Mouse (Mus musculus): ENCODE data around the gene Plekhh1. TPM values are rescaled to one million over a fixed set of nuclear protein-coding genes. Genes with fewer than 3 reads are reported as not detected.

Plekhh1 gene
- polyA plus RNA-seq, 1 experiment from 2014 or later = 2.0 TPM

DNA sequence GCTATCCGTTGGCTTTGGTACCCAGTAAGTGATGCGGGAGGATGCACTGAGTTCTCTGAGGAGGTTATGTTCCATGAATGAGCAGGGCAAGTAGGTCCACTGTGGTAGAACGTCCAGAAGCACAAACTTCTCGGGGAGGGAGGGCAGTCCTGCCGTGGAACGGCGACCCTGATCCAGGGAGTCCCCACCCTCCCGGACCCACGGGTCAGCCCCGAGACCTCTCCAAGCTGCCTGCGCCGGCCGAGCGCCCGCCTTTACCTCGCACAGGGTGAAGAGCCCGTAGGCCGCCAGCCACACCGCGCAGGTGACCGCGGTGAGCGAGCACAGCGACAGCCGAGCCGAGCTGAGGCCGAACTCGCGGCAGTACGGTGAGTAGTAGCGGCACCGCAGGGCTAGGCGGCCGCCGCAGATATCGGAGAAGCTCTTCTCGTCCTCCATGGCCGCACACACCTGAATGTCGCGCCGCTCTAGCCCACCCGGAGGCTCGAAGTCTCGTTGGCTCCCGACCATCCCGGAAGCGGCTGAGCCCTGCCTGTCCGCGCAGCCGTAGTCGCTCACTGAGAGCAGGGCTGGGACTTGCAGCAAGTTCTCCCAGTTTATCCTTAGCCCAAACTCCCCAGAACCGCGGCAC lies 60.3 kb downstream of the Plekhh1 start, which contains the start of gene Pigh:
Gene Pigh, minus strand, starts transcription at position 470 of the 631 bp plus-strand sequence.
- Histone ChIP-seq H3K9ac (replicated peaks) (peak within 1 kb of the TSS; percentile 83), H3K4me3 (replicated peaks) (peak within 1 kb of the TSS; percentile 87), H3K4me2 (peak within 1 kb of the TSS; percentile 66), H3K9me3 (replicated peaks) (no peaks in the 10 kb centered on the region), H3K27me3 (replicated peaks) (no peaks in the 10 kb centered on the region), H3K4me1 (peaks cover 23% of the 10 kb centered on the region), H3K27ac (replicated peaks) (peak within 1 kb of the TSS; percentile 78), H3K36me3 (0 out of 2 replicates have a peak, but pooled peaks cover 3% of the 10 kb centered on the region)
- peak; percentile 99 for ATAC-seq (ENCODE audit: low FRiP score)
- WGBS = under 1% methylated on average over 53 of the region's 53 CpGs

GRCm38 (mm10) chr12:79092569-79092968 lies 63.6 kb downstream of the Plekhh1 start:
- no peak overlapping the region for H3K27ac ChIP-seq (replicated peaks)
- H3K27me3 ChIP-seq (replicated peaks) = no peaks in the 10 kb centered on the region
- no peaks in the 10 kb centered on the region for H3K9me3 ChIP-seq (replicated peaks)
- WGBS = 41% methylated on average over 4 of the region's 4 CpGs
- no peak for ATAC-seq (ENCODE audit: low FRiP score)
- no peaks in the 10 kb centered on the region for H3K36me3 ChIP-seq
- H3K9ac ChIP-seq (replicated peaks) = no peak overlapping the region
- H3K4me2 ChIP-seq = no peak overlapping the region
- peaks cover 13% of the 10 kb centered on the region for H3K4me1 ChIP-seq
- no peak overlapping the region for H3K4me3 ChIP-seq (replicated peaks)

DNA sequence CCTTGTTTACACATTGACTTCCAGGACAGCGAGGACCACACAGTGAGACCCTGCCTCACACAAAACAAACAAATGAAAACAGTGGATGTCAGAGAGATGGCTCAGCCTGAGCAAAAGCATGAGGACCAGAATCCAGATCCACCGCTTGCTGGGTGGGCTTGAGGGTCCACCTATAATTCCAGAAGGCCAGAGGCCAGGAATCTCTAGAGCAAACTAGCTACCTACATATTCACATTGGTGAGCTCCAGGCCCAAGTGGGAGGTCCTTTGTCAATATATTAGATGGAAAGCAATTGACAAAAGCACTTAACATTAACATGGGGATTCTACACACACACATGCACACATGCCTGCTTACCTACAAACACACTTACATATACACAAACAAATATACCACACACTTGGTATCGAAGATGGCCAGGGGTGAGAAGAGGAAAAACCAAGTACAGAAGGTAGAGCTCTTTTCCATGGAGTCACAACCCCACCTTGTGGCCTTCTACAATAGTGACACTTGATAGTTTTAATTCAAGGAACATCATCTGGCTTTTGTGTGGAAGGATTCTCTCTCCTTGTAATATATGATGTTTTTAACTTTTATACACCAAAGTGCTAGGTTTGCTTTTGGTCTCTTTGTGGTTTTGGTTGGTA lies 68.3 kb downstream of the Plekhh1 start:
- Histone ChIP-seq H3K27me3 (replicated peaks) (no peaks in the 10 kb centered on the region), H3K4me3 (replicated peaks) (no peak overlapping the region), H3K4me1 (no peaks in the 10 kb centered on the region), H3K4me2 (no peak overlapping the region), H3K36me3 (no peaks in the 10 kb centered on the region), H3K27ac (replicated peaks) (no peak overlapping the region), H3K9ac (replicated peaks) (no peak overlapping the region), H3K9me3 (replicated peaks) (no peaks in the 10 kb centered on the region)
- ATAC-seq (ENCODE audit: low FRiP score) = no peak
- 60% methylated on average over 3 of the region's 3 CpGs for WGBS

- no peak overlapping the region for H3K27ac ChIP-seq (replicated peaks)
- no peak overlapping the region for H3K9ac ChIP-seq (replicated peaks)
- no peaks in the 10 kb centered on the region for H3K9me3 ChIP-seq (replicated peaks)
- no peak overlapping the region for H3K4me3 ChIP-seq (replicated peaks)
- H3K4me1 ChIP-seq = no peaks in the 10 kb centered on the region
- no peak overlapping the region for H3K4me2 ChIP-seq
- H3K27me3 ChIP-seq (replicated peaks) = no peaks in the 10 kb centered on the region
- 90% methylated on average over 3 of the region's 3 CpGs for WGBS
- H3K36me3 ChIP-seq = no peaks in the 10 kb centered on the region
- no peak for ATAC-seq (ENCODE audit: low FRiP score)
Observed at GRCm38 (mm10) chr12:79103773-79104172, 74.8 kb downstream of the Plekhh1 start.

- no peak overlapping the region for H3K9ac ChIP-seq (replicated peaks)
- H3K36me3 ChIP-seq = no peaks in the 10 kb centered on the region
- WGBS = 59% methylated on average over 2 of the region's 2 CpGs
- H3K4me1 ChIP-seq = no peaks in the 10 kb centered on the region
- H3K4me3 ChIP-seq (replicated peaks) = no peak overlapping the region
- no peak overlapping the region for H3K27ac ChIP-seq (replicated peaks)
- H3K9me3 ChIP-seq (replicated peaks) = no peaks in the 10 kb centered on the region
- no peak overlapping the region for H3K4me2 ChIP-seq
- H3K27me3 ChIP-seq (replicated peaks) = no peaks in the 10 kb centered on the region
- ATAC-seq (ENCODE audit: low FRiP score) = no peak
Observed at GRCm38 (mm10) chr12:79104544-79104943, 75.6 kb downstream of the Plekhh1 start.

GRCm38 (mm10) chr12:79105312-79105711 lies 76.3 kb downstream of the Plekhh1 start:
- no peaks in the 10 kb centered on the region for H3K4me1 ChIP-seq

GRCm38 (mm10) chr12:79118991-79119390 lies 90.0 kb downstream of the Plekhh1 start:
- ATAC-seq (ENCODE audit: low FRiP score) = no peak
- H3K4me1 ChIP-seq = no peaks in the 10 kb centered on the region
- H3K9ac ChIP-seq (replicated peaks) = no peak overlapping the region
- H3K4me2 ChIP-seq = no peak overlapping the region
- WGBS = 95% methylated on average over 4 of the region's 4 CpGs
- no peak overlapping the region for H3K27ac ChIP-seq (replicated peaks)
- no peaks in the 10 kb centered on the region for H3K27me3 ChIP-seq (replicated peaks)
- H3K36me3 ChIP-seq = no peaks in the 10 kb centered on the region
- H3K9me3 ChIP-seq (replicated peaks) = no peaks in the 10 kb centered on the region
- H3K4me3 ChIP-seq (replicated peaks) = no peak overlapping the region

More at GRCm38 (mm10) chr12:79105312-79105711, 76.3 kb downstream of the Plekhh1 start:
- H3K4me2 ChIP-seq = no peak overlapping the region
- no peak for ATAC-seq (ENCODE audit: low FRiP score)
- no peaks in the 10 kb centered on the region for H3K36me3 ChIP-seq
- WGBS = 85% methylated on average over 5 of the region's 5 CpGs
- no peaks in the 10 kb centered on the region for H3K27me3 ChIP-seq (replicated peaks)
- no peaks in the 10 kb centered on the region for H3K9me3 ChIP-seq (replicated peaks)
- no peak overlapping the region for H3K9ac ChIP-seq (replicated peaks)
- H3K27ac ChIP-seq (replicated peaks) = no peak overlapping the region
- H3K4me3 ChIP-seq (replicated peaks) = no peak overlapping the region

DNA sequence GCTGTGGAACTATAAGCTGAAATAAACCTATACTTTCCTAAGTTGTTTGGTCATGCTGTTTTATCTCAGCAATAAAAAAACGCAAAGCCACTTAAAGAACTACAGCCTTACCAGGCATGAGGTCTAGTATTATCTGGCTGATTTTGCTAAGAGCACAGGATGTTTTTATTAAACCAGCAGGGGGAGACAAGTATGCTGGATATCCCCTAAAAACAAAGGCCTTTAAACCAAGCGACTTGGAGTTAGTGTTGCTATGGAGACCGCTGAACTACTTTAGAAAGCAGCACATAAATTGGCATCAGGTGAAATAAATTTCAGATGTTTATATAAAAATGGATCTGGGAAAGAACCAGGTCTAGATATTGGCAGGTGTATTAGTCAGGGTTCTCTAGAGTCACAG lies 93.9 kb downstream of the Plekhh1 start:
- Histone ChIP-seq H3K27ac (replicated peaks) (no peak overlapping the region), H3K36me3 (no peaks in the 10 kb centered on the region), H3K9ac (replicated peaks) (no peak overlapping the region), H3K4me1 (no peaks in the 10 kb centered on the region), H3K4me3 (replicated peaks) (no peak overlapping the region), H3K4me2 (no peak overlapping the region), H3K9me3 (replicated peaks) (no peaks in the 10 kb centered on the region), H3K27me3 (replicated peaks) (no peaks in the 10 kb centered on the region)
- peak; percentile 73; the same call in 1 of the 2 replicates for ATAC-seq (ENCODE audit: low FRiP score)
- WGBS = 33% methylated on average over 3 of the region's 3 CpGs

DNA sequence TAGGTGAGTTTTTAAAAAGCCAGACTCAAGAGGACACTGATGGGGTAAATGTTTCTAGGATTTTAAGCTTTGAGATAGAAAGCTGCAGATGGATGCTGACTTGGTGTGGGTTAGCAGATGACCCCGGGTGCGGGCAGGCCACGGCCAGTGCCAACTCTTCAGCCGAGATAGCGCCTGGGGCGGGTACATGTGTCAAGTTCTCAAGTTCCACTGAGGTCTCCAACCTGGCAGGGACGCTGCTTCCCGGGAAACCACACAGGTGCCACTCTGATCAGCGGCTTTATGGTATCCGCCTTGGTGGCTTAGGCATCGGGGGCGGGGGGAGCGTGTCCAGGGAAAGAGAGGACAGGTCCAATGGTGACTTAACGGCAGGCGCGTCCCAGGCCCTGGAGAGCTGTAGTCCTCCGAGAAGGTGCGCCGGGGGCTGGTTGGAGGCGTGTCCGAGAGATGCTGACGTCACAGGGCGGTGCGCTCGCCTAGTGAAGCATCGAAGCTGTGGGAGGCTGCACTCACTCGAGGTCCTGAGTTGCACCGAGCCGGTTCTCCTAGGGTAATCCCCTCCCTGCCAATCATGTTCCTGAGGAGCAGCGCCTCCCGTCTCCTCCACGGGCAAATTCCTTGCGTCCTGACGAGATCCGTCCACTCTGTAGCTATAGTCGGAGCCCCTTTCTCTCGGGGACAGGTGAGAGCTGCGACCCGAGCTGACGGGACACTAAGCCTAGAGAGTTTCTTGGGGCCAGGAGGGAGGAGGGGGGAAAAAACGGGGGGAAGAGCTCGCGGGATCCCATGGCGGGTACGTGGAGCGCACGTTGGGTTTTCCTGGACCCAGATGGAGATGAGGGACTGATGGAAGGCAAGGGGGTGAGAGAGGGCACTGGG lies 101.6 kb downstream of the Plekhh1 start, which contains the start of gene Arg2:
Gene Arg2, plus strand, starts transcription at position 479 of the 879 bp plus-strand sequence.
- no peaks in the 10 kb centered on the region for H3K36me3 ChIP-seq
- peaks cover 22% of the 10 kb centered on the region for H3K4me1 ChIP-seq
- no peaks in the 10 kb centered on the region for H3K9me3 ChIP-seq (replicated peaks)
- peak within 1 kb of the TSS; percentile 95 for H3K4me2 ChIP-seq
- H3K9ac ChIP-seq (replicated peaks) = peak within 1 kb of the TSS; percentile 62
- under 1% methylated on average over 47 of the region's 47 CpGs for WGBS
- peak within 1 kb of the TSS; percentile 60 for H3K4me3 ChIP-seq (replicated peaks)
- peak; percentile 95 for ATAC-seq (ENCODE audit: low FRiP score)
- H3K27me3 ChIP-seq (replicated peaks) = peaks cover 13% of the 10 kb centered on the region
- peak within 1 kb of the TSS; percentile 56 for H3K27ac ChIP-seq (replicated peaks)
